Mouse (Mus musculus) left cerebral cortex, adult 9 months (tissue): ENCODE measurements around the gene Barhl1.

ENCODE experiments used
- DNase-seq, 2 experiments: peaks; one replicate each; pipeline ENCODE4 v3.0.0; 2022; ENCODE audit warnings: low spot score in 2 of 2

The Barhl1 gene

GRCm38 (mm10) chr2:28916513-28916865 lies at the start of gene Barhl1:
Barhl1 (minus strand) TSS chr2:28916668.
- no peak for DNase-seq

- DNase-seq: no peak
Measured at GRCm38 (mm10) chr2:28963565-28963964, 47.1 kb upstream of the Barhl1 start.

- no peak for DNase-seq
Measured at GRCm38 (mm10) chr2:28961636-28962035, 45.2 kb upstream of the Barhl1 start.

GRCm38 (mm10) chr2:28961024-28961585 lies 44.6 kb upstream of the Barhl1 start:
- no peak for DNase-seq

- no peak for DNase-seq
Measured at GRCm38 (mm10) chr2:28956874-28957273, 40.4 kb upstream of the Barhl1 start.

- DNase-seq: no peak
Measured at GRCm38 (mm10) chr2:28954595-28954994, 38.1 kb upstream of the Barhl1 start.

GRCm38 (mm10) chr2:28952981-28953380 lies 36.5 kb upstream of the Barhl1 start:
- no peak for DNase-seq

GRCm38 (mm10) chr2:28946312-28946711 lies 29.8 kb upstream of the Barhl1 start:
- no peak for DNase-seq

- DNase-seq: no peak
Measured at GRCm38 (mm10) chr2:28945388-28945787, 28.9 kb upstream of the Barhl1 start.

- no peak for DNase-seq
Measured at GRCm38 (mm10) chr2:28943666-28944516, 27.4 kb upstream of the Barhl1 start.

GRCm38 (mm10) chr2:28938997-28939396 lies 22.5 kb upstream of the Barhl1 start:
- DNase-seq: no peak

- no peak for DNase-seq
Measured at GRCm38 (mm10) chr2:28930571-28930970, 14.1 kb upstream of the Barhl1 start.

GRCm38 (mm10) chr2:28923912-28924311 lies 7.4 kb upstream of the Barhl1 start:
- DNase-seq: peak in 1 of 2 experiments; percentile 62

- no peak for DNase-seq
Measured at GRCm38 (mm10) chr2:28919001-28919400, 2.5 kb upstream of the Barhl1 start.

- DNase-seq: no peak
Measured at GRCm38 (mm10) chr2:28917518-28918361, 1.3 kb upstream of the Barhl1 start.

- no peak for DNase-seq
Measured at GRCm38 (mm10) chr2:28917156-28917517, 669 bp upstream of the Barhl1 start.

GRCm38 (mm10) chr2:28915768-28916512 lies 528 bp downstream of the Barhl1 start:
- no peak for DNase-seq

GRCm38 (mm10) chr2:28915104-28915738 lies 1.2 kb downstream of the Barhl1 start:
- DNase-seq: no peak

- DNase-seq: no peak
Measured at GRCm38 (mm10) chr2:28914121-28914520, 2.3 kb downstream of the Barhl1 start.

- no peak for DNase-seq
Measured at GRCm38 (mm10) chr2:28912961-28913360, 3.5 kb downstream of the Barhl1 start.

GRCm38 (mm10) chr2:28912039-28912700 lies 4.3 kb downstream of the Barhl1 start:
- no peak for DNase-seq
